Mouse (Mus musculus) erythroblast, embryonic 14.5 days (primary cell): Measurements from ENCODE around the gene Sdk1.

ENCODE experiments used
- GATA1 ChIP-seq: IDR thresholded peaks from 2 replicates; pipeline ENCODE4 v1.6.1; 2012; ENCODE audit warnings: low read length, inconsistent platforms, mixed read lengths
- TAL1 ChIP-seq: IDR thresholded peaks from 3 replicates; pipeline ENCODE4 v1.6.1; 2012; ENCODE audit warnings: low read length, inconsistent platforms, mixed read lengths

DNA sequence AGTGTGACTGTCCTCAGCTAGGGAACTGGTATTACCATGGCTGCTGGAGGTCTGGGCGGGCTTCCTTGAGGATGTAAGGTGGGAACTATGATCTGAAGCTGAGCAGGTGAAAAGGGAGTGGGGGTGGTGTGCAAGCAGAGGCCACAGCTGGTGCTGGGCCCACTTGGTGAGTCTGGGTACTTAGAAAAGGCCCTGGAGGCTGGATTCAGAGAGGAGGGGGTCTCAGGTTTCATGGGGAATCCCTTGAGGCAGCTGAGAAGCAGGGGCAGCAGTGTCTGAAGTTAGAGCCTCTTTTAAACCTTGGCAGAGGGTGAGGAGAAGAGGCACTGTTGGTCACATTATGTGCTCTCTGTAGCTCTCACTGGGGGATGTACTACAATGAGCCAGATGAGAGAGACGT lies 163.4 kb downstream of the Sdk1 start:
- TF ChIP-seq GATA1 (no peak), TAL1 (no peak)
